Mouse (Mus musculus): ENCODE measurements around the gene Zdhhc7. TPM values are rescaled to one million over a fixed set of nuclear protein-coding genes. Genes with fewer than 3 reads are reported as not detected.
A peak's percentile ranks its signal among the peaks of the same experiment; 100 is the strongest.

Gene Zdhhc7
- polyA plus RNA-seq (2015; fragmentation: Nextera tagmentation; extraction: Ambion mirVana) = 28.8 and 30.7 TPM in 2 replicates

GRCm38 (mm10) chr8:120101068-120101972, at the start of gene Zdhhc7:
Zdhhc7 (minus strand) TSS chr8:120101482.
- H3K9me3 ChIP-seq = no peaks in the 10 kb centered on the region
- no peaks in the 10 kb centered on the region for H3K36me3 ChIP-seq
- peak; percentile 85 for ATAC-seq (ENCODE audit: low FRiP score, low read depth)
- under 1% methylated on average over 82 of the region's 88 CpGs for WGBS
- peak within 1 kb of the TSS; percentile 86 for H3K9ac ChIP-seq
- H3K4me2 ChIP-seq = peak within 1 kb of the TSS; percentile 71
- H3K4me3 ChIP-seq = peak within 1 kb of the TSS; percentile 95
- H3K27me3 ChIP-seq = no peaks in the 10 kb centered on the region
- peaks cover 40% of the 10 kb centered on the region for H3K4me1 ChIP-seq (replicated peaks)
- peak within 1 kb of the TSS; percentile 95 for H3K27ac ChIP-seq (replicated peaks)

DNA sequence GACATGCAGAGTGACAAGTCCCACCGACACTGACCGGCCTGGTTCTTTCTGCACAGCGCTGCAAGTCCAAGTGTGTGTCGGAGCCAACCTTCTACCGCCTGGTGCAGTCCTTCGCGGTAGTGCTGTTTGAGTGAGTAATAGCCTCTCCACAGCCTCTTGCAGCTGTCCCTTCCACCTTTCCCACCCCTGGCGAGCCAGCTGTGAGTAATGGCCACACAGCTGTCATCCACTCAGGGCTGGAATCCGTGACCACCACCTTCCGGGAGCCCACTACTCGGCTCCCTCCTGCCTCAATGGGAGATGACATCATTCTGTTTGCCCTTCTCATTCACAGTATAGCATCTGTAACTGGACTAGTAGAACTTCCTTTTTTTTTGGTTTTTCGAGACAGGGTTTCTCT, 48.7 kb upstream of the Zdhhc7 start:
- peaks cover 10% of the 10 kb centered on the region for H3K4me1 ChIP-seq (replicated peaks)
- no peak for ATAC-seq (ENCODE audit: low FRiP score, low read depth)
- H3K9me3 ChIP-seq = no peaks in the 10 kb centered on the region
- H3K9ac ChIP-seq = no peak overlapping the region
- no peak overlapping the region for H3K4me2 ChIP-seq
- H3K36me3 ChIP-seq = peaks cover 9% of the 10 kb centered on the region; the same call in 1 of the 2 replicates
- H3K27ac ChIP-seq (replicated peaks) = no peak overlapping the region
- 80% methylated on average over 12 of the region's 12 CpGs for WGBS
- no peaks in the 10 kb centered on the region for H3K27me3 ChIP-seq
- H3K4me3 ChIP-seq = no peak overlapping the region

- Histone ChIP-seq H3K9me3 (no peaks in the 10 kb centered on the region), H3K36me3 (no peaks in the 10 kb centered on the region), H3K27ac (replicated peaks) (no peak overlapping the region), H3K9ac (no peak overlapping the region), H3K4me2 (no peak overlapping the region), H3K27me3 (no peaks in the 10 kb centered on the region), H3K4me1 (replicated peaks) (peaks cover 22% of the 10 kb centered on the region), H3K4me3 (no peak overlapping the region)
- no peak for ATAC-seq (ENCODE audit: low FRiP score, low read depth)
- 76% methylated on average over 1 of the region's 1 CpGs for WGBS
Measured at GRCm38 (mm10) chr8:120146051-120146450, 44.8 kb upstream of the Zdhhc7 start.

- no peaks in the 10 kb centered on the region for H3K9me3 ChIP-seq
- peak; percentile 49; the same call in 1 of the 2 replicates for ATAC-seq (ENCODE audit: low FRiP score, low read depth)
- H3K4me3 ChIP-seq = no peak overlapping the region
- H3K27me3 ChIP-seq = no peaks in the 10 kb centered on the region
- peak overlapping the region; percentile 76 for H3K27ac ChIP-seq (replicated peaks)
- 0 out of 2 replicates have a peak overlapping the region, but pooled peaks have one; percentile 12 for H3K4me2 ChIP-seq
- no peak overlapping the region for H3K9ac ChIP-seq
- WGBS = 50% methylated on average over 12 of the region's 12 CpGs
- H3K36me3 ChIP-seq = no peaks in the 10 kb centered on the region
- peaks cover 22% of the 10 kb centered on the region for H3K4me1 ChIP-seq (replicated peaks)
Measured at GRCm38 (mm10) chr8:120144652-120145301, 43.5 kb upstream of the Zdhhc7 start.

- 0 out of 2 replicates have a peak overlapping the region, but pooled peaks have one; percentile 12 for H3K4me2 ChIP-seq
Measured at GRCm38 (mm10) chr8:120143911-120144651, 42.8 kb upstream of the Zdhhc7 start.

GRCm38 (mm10) chr8:120140769-120141168, 39.5 kb upstream of the Zdhhc7 start:
- H3K36me3 ChIP-seq = no peaks in the 10 kb centered on the region
- H3K4me3 ChIP-seq = no peak overlapping the region
- no peaks in the 10 kb centered on the region for H3K27me3 ChIP-seq
- no peak overlapping the region for H3K4me2 ChIP-seq
- H3K4me1 ChIP-seq (replicated peaks) = peaks cover 26% of the 10 kb centered on the region
- H3K9ac ChIP-seq = no peak overlapping the region
- 77% methylated on average over 3 of the region's 3 CpGs for WGBS
- no peak for ATAC-seq (ENCODE audit: low FRiP score, low read depth)
- H3K27ac ChIP-seq (replicated peaks) = no peak overlapping the region
- H3K9me3 ChIP-seq = no peaks in the 10 kb centered on the region

More at GRCm38 (mm10) chr8:120143911-120144651, 42.8 kb upstream of the Zdhhc7 start:
- no peaks in the 10 kb centered on the region for H3K9me3 ChIP-seq
- H3K9ac ChIP-seq = no peak overlapping the region
- H3K27ac ChIP-seq (replicated peaks) = peak overlapping the region; percentile 76
- 46% methylated on average over 15 of the region's 15 CpGs for WGBS
- peak; percentile 63 for ATAC-seq (ENCODE audit: low FRiP score, low read depth)
- H3K27me3 ChIP-seq = no peaks in the 10 kb centered on the region
- H3K4me1 ChIP-seq (replicated peaks) = peaks cover 22% of the 10 kb centered on the region
- H3K36me3 ChIP-seq = no peaks in the 10 kb centered on the region
- H3K4me3 ChIP-seq = no peak overlapping the region

DNA sequence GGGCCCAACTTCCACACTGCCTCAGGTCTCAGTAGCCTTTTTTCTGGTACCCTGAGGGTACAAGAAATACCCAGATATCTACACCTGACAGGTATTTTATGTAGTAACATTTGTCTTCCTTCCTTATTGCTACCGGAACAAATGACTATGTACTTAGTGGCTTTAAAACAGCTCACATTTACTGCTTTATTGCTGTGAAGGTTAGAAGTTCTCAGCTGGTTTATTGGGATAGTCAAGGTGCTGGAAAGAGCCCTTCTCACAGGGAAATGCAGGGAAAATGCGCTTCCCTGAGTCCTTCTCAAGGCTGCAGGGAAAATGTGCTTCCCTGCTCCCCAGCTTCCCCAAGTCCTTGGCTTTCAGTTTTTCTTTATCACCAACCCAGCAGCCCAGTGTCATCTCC, 37.7 kb upstream of the Zdhhc7 start:
- no peak for ATAC-seq (ENCODE audit: low FRiP score, low read depth)
- Histone ChIP-seq H3K9me3 (no peaks in the 10 kb centered on the region), H3K36me3 (no peaks in the 10 kb centered on the region), H3K4me1 (replicated peaks) (peaks cover 9% of the 10 kb centered on the region), H3K9ac (no peak overlapping the region), H3K4me2 (no peak overlapping the region), H3K27ac (replicated peaks) (no peak overlapping the region), H3K4me3 (no peak overlapping the region), H3K27me3 (no peaks in the 10 kb centered on the region)
- WGBS = 92% methylated on average over 2 of the region's 2 CpGs

GRCm38 (mm10) chr8:120136618-120137017, 35.3 kb upstream of the Zdhhc7 start:
- Histone ChIP-seq H3K9ac (no peak overlapping the region), H3K4me3 (no peak overlapping the region), H3K4me2 (no peak overlapping the region), H3K4me1 (replicated peaks) (0 out of 2 replicates have a peak, but pooled peaks cover 4% of the 10 kb centered on the region), H3K27me3 (no peaks in the 10 kb centered on the region), H3K27ac (replicated peaks) (no peak overlapping the region), H3K36me3 (no peaks in the 10 kb centered on the region), H3K9me3 (no peaks in the 10 kb centered on the region)
- no peak for ATAC-seq (ENCODE audit: low FRiP score, low read depth)
- 39% methylated on average over 7 of the region's 7 CpGs for WGBS

DNA sequence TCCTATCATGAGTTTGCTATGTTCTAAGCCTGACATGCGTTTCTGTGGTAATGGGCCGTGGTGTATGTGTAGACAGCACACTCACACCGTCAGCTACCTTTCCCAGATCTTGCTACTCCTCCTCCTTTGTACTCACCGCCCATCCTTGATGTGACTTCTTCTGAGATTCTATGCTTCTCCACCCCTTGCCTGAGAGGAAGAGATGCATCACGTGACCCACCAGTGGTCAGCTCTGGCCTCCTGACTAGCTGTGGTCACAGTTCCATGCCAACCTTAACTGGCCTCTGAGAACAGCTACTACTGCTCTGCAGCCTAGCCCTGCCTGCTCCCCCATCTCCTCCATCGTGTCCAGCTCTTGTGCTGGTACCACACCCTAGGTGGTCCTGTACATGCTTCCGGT, 34.4 kb upstream of the Zdhhc7 start:
- Histone ChIP-seq H3K36me3 (no peaks in the 10 kb centered on the region), H3K4me1 (replicated peaks) (0 out of 2 replicates have a peak, but pooled peaks cover 4% of the 10 kb centered on the region), H3K4me2 (no peak overlapping the region), H3K27ac (replicated peaks) (no peak overlapping the region), H3K4me3 (no peak overlapping the region), H3K9ac (no peak overlapping the region), H3K27me3 (no peaks in the 10 kb centered on the region), H3K9me3 (no peaks in the 10 kb centered on the region)
- ATAC-seq (ENCODE audit: low FRiP score, low read depth) = peak; percentile 14; the same call in 1 of the 2 replicates
- WGBS = 91% methylated on average over 7 of the region's 7 CpGs

DNA sequence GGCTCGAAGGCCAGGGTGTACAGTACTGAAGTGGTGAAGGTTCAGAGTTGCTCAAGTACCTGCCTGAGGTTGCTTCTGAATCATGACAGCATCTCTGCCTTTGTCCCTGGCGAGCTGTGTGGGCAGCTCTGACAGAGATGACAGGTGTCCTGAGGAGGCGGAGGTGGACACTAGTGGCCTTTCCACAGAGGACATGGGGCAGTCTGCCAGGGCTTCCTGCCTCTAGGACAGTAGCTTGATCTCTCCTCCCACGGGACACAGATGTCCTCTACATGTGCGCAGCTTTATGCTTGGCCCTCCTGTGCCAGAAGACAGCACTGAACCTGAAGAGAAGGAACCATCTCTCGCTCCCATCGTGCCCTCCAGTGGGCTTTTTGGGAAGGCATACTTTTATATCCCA, 31.9 kb upstream of the Zdhhc7 start:
- WGBS = 84% methylated on average over 7 of the region's 7 CpGs
- Histone ChIP-seq H3K27me3 (no peaks in the 10 kb centered on the region), H3K9ac (no peak overlapping the region), H3K4me3 (no peak overlapping the region), H3K4me1 (replicated peaks) (peaks cover 8% of the 10 kb centered on the region; the same call in 1 of the 2 replicates), H3K36me3 (no peaks in the 10 kb centered on the region), H3K9me3 (no peaks in the 10 kb centered on the region), H3K27ac (replicated peaks) (no peak overlapping the region), H3K4me2 (no peak overlapping the region)
- no peak for ATAC-seq (ENCODE audit: low FRiP score, low read depth)

DNA sequence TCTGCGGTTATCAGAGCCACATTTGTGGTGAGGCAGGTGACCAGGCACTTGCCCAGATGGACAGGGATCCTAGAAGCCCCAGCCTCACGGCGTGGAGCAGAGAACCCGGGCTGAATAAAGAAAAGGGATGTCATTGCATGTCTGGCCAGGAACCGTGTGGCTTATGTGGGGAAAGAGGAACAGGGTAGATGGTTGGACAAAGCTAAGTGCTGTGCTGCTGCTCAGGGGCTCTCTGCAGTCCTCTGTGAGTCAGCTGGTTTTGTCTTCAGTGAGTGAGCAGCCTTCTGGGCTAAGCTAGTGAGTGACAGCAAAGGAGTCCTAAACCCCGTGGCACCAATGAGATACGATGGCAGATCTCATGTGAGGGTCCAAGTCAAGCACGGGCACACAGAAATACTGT, 29.9 kb upstream of the Zdhhc7 start:
- Histone ChIP-seq H3K4me3 (no peak overlapping the region), H3K36me3 (no peaks in the 10 kb centered on the region), H3K4me1 (replicated peaks) (peaks cover 18% of the 10 kb centered on the region), H3K4me2 (no peak overlapping the region), H3K9ac (no peak overlapping the region), H3K27me3 (no peaks in the 10 kb centered on the region), H3K27ac (replicated peaks) (no peak overlapping the region), H3K9me3 (no peaks in the 10 kb centered on the region)
- 89% methylated on average over 8 of the region's 8 CpGs for WGBS
- ATAC-seq (ENCODE audit: low FRiP score, low read depth) = no peak

All from hindbrain, embryonic 15.5 days (tissue).